Mouse (Mus musculus) embryonic facial prominence, embryonic 10.5 days (tissue): Measurements from ENCODE around the gene Gamt. TPM values are rescaled to one million over a fixed set of nuclear protein-coding genes. Genes with fewer than 3 reads are reported as not detected.
"Not testable (repeated sequence)": the region's sequence is repeated elsewhere in the genome, so short reads cannot be mapped to it uniquely, and the experiment has no call there.

Source experiments
- DNase-seq: peaks from one replicate; pipeline ENCODE4 v3.0.0-alpha.2; 2017; ENCODE audit warnings: low spot score
- H3K27ac ChIP-seq: fragments of 300-500 bp; sonication (generic); replicated peaks from 2 replicates; pipeline ENCODE4 v1.5.1; 2016; ENCODE audit warnings: mild to moderate bottlenecking
- H3K27me3 ChIP-seq: fragments of 300-500 bp; sonication (generic); replicated peaks from 2 replicates; pipeline ENCODE4 v1.6.1; 2016; ENCODE audit warnings: low read depth, mild to moderate bottlenecking; ENCODE audit not compliant: poor library complexity, severe bottlenecking
- H3K36me3 ChIP-seq: fragments of 300-500 bp; sonication (generic); replicated peaks from 2 replicates; pipeline ENCODE4 v1.6.1; 2016; ENCODE audit warnings: mild to moderate bottlenecking, moderate library complexity
- H3K4me1 ChIP-seq: fragments of 300-500 bp; sonication (generic); 2 replicates; pipeline ENCODE4 v1.6.1; 2016
- H3K4me3 ChIP-seq: fragments of 300-500 bp; sonication (generic); 2 replicates; pipeline ENCODE4 v1.5.1; 2016; ENCODE audit warnings: mild to moderate bottlenecking, moderate library complexity
- H3K9me3 ChIP-seq: fragments of 300-500 bp; sonication (generic); 2 replicates; pipeline ENCODE4 v1.6.1; 2016; ENCODE audit warnings: mild to moderate bottlenecking
- WGBS: fragments of 180-500 bp; shearing (Covaris S2); methylation state at CpG from one replicate; pipeline ENCODE4 v1.1.7; 2016; 5-methylcytosine and 5-hydroxymethylcytosine counted together
- polyA plus RNA-seq: library from polyadenylated mRNA; unstranded; fragments of >200 nt; fragmentation: Nextera tagmentation; extraction: Ambion mirVana; gene quantifications from 2 replicates; pipeline ENCODE4 v1.2.1, GENCODE M21; 2016

Gamt gene
- polyA plus RNA-seq, 1 experiment from 2014 or later: 25.0 TPM

- no peaks in the 10 kb centered on the region for H3K27me3 ChIP-seq
- peaks cover 30% of the 10 kb centered on the region for H3K36me3 ChIP-seq
- no peaks in the 10 kb centered on the region for H3K9me3 ChIP-seq
- peaks cover 20% of the 10 kb centered on the region for H3K4me1 ChIP-seq
- H3K4me3 ChIP-seq: peak overlapping the region; percentile 88
- H3K27ac ChIP-seq: no peak overlapping the region
- WGBS: 87% methylated on average over 4 of the region's 4 CpGs
- no peak for DNase-seq
These were observed 10.2 kb downstream of the Gamt start for GRCm38 (mm10) chr10:80250573-80250972.

DNA sequence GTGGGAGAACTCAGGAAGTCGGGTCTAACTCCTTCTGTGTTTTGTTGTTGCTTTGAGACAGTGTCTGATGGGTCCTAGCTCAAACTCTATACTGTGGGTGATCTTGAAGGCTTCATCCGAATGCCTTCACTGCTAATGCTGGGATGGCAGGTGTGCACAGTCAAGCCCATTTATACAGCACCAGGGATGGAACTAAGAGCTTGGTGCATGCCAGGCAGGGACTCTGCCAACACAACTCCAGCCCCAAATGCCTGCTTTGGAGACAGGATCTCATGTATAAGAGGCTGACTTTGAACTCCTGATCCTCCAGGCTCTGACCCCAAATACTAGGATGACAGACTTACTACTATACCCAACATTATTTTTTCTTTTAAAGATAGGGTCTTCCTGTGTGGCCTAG is 10.8 kb downstream of the Gamt start:
- peak overlapping the region; percentile 88 for H3K4me3 ChIP-seq
- no peak for DNase-seq
- WGBS: 42% methylated on average over 2 of the region's 2 CpGs
- H3K4me1 ChIP-seq: peaks cover 25% of the 10 kb centered on the region
- H3K27me3 ChIP-seq: no peaks in the 10 kb centered on the region
- H3K9me3 ChIP-seq: no peaks in the 10 kb centered on the region
- peaks cover 25% of the 10 kb centered on the region for H3K36me3 ChIP-seq
- peak overlapping the region; percentile 90 for H3K27ac ChIP-seq

GRCm38 (mm10) chr10:80248971-80249640 is 11.7 kb downstream of the Gamt start, which contains the start of gene Ndufs7:
Ndufs7 (plus strand) TSS chr10:80249121.
- no peaks in the 10 kb centered on the region for H3K27me3 ChIP-seq
- peaks cover 25% of the 10 kb centered on the region for H3K4me1 ChIP-seq
- under 1% methylated on average over 53 of the region's 53 CpGs for WGBS
- peak within 1 kb of the TSS; percentile 88 for H3K4me3 ChIP-seq
- H3K36me3 ChIP-seq: peaks cover 23% of the 10 kb centered on the region
- H3K27ac ChIP-seq: peak within 1 kb of the TSS; percentile 90
- no peaks in the 10 kb centered on the region for H3K9me3 ChIP-seq
- peak; percentile 90 for DNase-seq

- not testable (repeated sequence) for DNase-seq, H3K27me3 ChIP-seq, H3K9me3 ChIP-seq, H3K27ac ChIP-seq
- Histone ChIP-seq H3K36me3 (peaks cover 23% of the 10 kb centered on the region), H3K4me3 (peak overlapping the region; percentile 88), H3K4me1 (peaks cover 25% of the 10 kb centered on the region)
- WGBS: 50% methylated on average over 3 of the region's 3 CpGs
These were observed 12.4 kb downstream of the Gamt start for GRCm38 (mm10) chr10:80248437-80248836.

DNA sequence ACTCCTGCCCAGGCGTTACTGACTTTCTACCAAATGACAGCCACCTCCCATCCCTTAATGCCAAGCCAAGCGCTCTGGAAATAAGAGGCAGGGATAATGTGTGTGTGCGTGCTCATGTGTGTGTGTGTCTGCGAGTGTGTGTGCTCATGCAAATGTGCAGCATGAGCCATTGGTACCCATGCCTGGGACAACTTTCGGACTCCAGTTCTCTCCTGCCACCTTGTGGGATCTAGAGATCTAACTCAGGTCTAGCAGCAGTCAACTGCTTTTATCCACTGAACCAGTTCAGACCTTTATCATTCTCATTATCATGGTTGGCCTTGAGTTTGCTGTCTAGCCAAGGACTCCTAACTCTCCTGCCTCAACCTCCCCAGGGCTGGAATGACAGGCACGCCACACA is 13.0 kb downstream of the Gamt start:
- H3K4me3 ChIP-seq: peak overlapping the region; percentile 88; the same call in 1 of the 2 replicates
- H3K36me3 ChIP-seq: peaks cover 23% of the 10 kb centered on the region
- DNase-seq: peak; percentile 37
- H3K27ac ChIP-seq: no peak overlapping the region
- H3K4me1 ChIP-seq: peaks cover 25% of the 10 kb centered on the region
- no peaks in the 10 kb centered on the region for H3K9me3 ChIP-seq
- 64% methylated on average over 6 of the region's 6 CpGs for WGBS
- H3K27me3 ChIP-seq: no peaks in the 10 kb centered on the region

- H3K27ac ChIP-seq: peak overlapping the region; percentile 72
These were observed 15.2 kb downstream of the Gamt start for GRCm38 (mm10) chr10:80245600-80245999.

DNA sequence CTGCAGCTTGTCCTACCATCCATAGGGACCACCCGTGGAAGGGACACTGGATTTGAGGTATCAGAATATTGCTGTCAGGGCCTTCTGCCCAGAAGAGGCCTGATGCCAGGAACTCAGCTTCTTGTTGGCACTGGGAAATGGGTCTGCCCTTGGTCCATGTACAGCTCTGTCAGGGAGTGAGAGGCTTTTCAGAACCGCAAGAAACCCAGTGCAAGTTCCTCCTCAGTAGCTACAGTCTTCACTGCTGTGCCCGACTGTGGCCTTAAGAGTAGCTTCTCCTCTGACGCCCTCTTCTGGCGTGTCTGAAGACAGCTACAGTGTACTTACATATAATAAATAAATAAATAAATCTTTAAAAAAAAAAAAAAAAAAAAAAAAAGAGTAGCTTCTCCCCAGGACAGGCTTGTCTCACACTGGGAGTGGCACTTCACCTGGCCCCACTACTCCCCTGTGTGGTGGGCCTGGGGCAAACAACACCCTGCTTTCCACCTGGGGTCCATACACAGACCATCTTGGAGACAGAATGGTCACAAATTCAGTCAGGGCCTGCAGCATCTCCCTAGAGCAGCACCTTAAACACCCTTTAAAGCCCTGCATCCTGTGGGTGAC is 15.9 kb downstream of the Gamt start:
- Histone ChIP-seq H3K36me3 (peaks cover 50% of the 10 kb centered on the region), H3K27me3 (no peaks in the 10 kb centered on the region), H3K9me3 (no peaks in the 10 kb centered on the region), H3K27ac (peak overlapping the region; percentile 72), H3K4me1 (peaks cover 13% of the 10 kb centered on the region), H3K4me3 (no peak overlapping the region)
- WGBS: 43% methylated on average over 5 of the region's 5 CpGs
- DNase-seq: peak; percentile 58

More at GRCm38 (mm10) chr10:80245600-80245999, 15.2 kb downstream of the Gamt start:
- Histone ChIP-seq H3K36me3 (peaks cover 43% of the 10 kb centered on the region), H3K4me3 (peak overlapping the region; percentile 28; the same call in 1 of the 2 replicates), H3K4me1 (peaks cover 20% of the 10 kb centered on the region), H3K27me3 (no peaks in the 10 kb centered on the region), H3K9me3 (no peaks in the 10 kb centered on the region)
- WGBS: 6% methylated on average over 4 of the region's 4 CpGs
- DNase-seq: peak; percentile 81

GRCm38 (mm10) chr10:80242607-80243006 is 18.2 kb downstream of the Gamt start:
- H3K9me3 ChIP-seq: no peaks in the 10 kb centered on the region
- 95% methylated on average over 3 of the region's 3 CpGs for whole genome bisulfite sequencing
- no peaks in the 10 kb centered on the region for H3K27me3 ChIP-seq
- H3K36me3 ChIP-seq: peaks cover 73% of the 10 kb centered on the region
- no peak overlapping the region for H3K4me3 ChIP-seq
- H3K4me1 ChIP-seq: peaks cover 11% of the 10 kb centered on the region
- DNase-seq: no peak
- no peak overlapping the region for H3K27ac ChIP-seq

GRCm38 (mm10) chr10:80242088-80242487 is 18.7 kb downstream of the Gamt start:
- 88% methylated on average over 9 of the region's 9 CpGs for WGBS
- peaks cover 11% of the 10 kb centered on the region for H3K4me1 ChIP-seq
- H3K27ac ChIP-seq: no peak overlapping the region

DNA sequence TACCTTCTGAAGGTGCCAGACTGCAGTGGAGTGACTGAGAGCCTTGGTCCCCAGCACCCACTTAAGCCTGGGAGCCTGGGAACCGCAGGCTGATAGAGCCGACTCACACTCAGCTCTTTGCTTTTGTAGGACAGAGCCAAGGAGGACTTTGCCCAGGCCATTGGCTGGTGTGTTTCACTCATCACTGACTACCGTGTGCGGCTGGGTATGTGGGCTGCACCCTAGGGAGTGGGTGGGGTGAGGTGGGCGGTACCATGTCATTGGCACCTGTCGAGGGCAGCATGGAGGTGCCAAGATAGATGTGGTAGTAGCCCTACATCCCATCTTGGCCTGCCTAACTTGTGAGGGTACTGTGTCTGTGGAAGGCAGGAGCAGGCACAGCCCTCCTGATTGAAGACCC is 21.0 kb downstream of the Gamt start:
- WGBS: 92% methylated on average over 6 of the region's 6 CpGs
- H3K27me3 ChIP-seq: no peaks in the 10 kb centered on the region
- DNase-seq: no peak
- H3K4me1 ChIP-seq: no peaks in the 10 kb centered on the region
- H3K9me3 ChIP-seq: no peaks in the 10 kb centered on the region
- H3K27ac ChIP-seq: no peak overlapping the region
- no peak overlapping the region for H3K4me3 ChIP-seq
- H3K36me3 ChIP-seq: peaks cover 100% of the 10 kb centered on the region

More at GRCm38 (mm10) chr10:80242088-80242487, 18.7 kb downstream of the Gamt start:
- DNase-seq: no peak
- Histone ChIP-seq H3K36me3 (peaks cover 78% of the 10 kb centered on the region), H3K4me3 (no peak overlapping the region; the same call in 1 of the 2 replicates), H3K27me3 (no peaks in the 10 kb centered on the region), H3K9me3 (no peaks in the 10 kb centered on the region)

DNA sequence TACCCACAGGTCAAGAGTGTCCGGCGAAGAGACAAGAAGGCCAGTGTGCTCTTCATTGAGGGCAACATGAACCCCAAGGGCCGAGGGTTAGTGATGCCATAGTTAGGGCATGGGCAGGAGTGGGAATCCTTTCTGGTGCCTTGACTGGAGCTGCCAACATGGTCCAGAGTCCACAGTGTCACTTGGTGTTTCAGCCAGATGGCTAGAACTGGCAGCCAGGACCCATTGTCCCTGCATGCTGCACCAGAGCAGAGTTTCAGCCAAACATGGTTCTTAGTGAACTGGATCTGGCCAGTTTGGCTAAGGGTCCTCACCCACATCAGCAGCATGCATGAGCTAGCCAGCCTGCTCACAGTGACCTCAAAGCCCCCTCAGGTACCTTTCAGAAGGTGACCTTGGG is 22.5 kb downstream of the Gamt start:
- no peak overlapping the region; the same call in 1 of the 2 replicates for H3K4me3 ChIP-seq
- H3K27me3 ChIP-seq: no peaks in the 10 kb centered on the region
- peaks cover 2% of the 10 kb centered on the region for H3K4me1 ChIP-seq
- peaks cover 100% of the 10 kb centered on the region for H3K36me3 ChIP-seq
- H3K9me3 ChIP-seq: no peaks in the 10 kb centered on the region
- DNase-seq: no peak
- no peak overlapping the region for H3K27ac ChIP-seq
- WGBS: 96% methylated on average over 3 of the region's 3 CpGs

GRCm38 (mm10) chr10:80237020-80237419 is 23.8 kb downstream of the Gamt start:
- Histone ChIP-seq H3K4me3 (no peak overlapping the region), H3K36me3 (peaks cover 100% of the 10 kb centered on the region)

More at GRCm38 (mm10) chr10:80237020-80237419, 23.8 kb downstream of the Gamt start:
- no peak overlapping the region for H3K27ac ChIP-seq
- 89% methylated on average over 4 of the region's 4 CpGs for WGBS
- no peaks in the 10 kb centered on the region for H3K9me3 ChIP-seq
- DNase-seq: no peak
- H3K4me1 ChIP-seq: peaks cover 15% of the 10 kb centered on the region
- no peaks in the 10 kb centered on the region for H3K27me3 ChIP-seq
